Mouse (Mus musculus): ENCODE results near the gene Tor2a.

DNA sequence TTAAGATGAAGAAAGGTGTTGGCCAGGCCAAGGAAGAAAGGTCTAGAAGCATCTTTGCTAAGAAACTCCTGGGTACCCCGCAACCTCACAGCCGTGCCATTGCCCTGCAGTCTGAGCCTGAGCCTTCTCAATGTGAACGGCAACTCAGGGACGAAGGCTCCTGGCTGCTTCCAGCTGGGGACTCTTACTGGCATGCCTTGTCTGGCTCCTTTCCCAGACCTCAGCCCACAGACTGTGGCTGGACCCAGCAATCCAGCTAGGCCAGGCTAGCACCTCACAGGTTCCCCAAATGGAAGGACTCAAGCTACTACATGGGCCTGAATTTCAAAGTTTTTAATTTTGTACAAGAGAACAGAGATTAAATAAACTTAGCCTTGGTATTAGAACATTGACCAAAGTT is 4.8 kb downstream of the Tor2a start:
- TF ChIP-seq CTCF (IDR thresholded peaks at IDR 0.05; ENCODE audit: extremely low read depth, insufficient read depth, low read length), result no peak
- TF ChIP-seq POLR2A (IDR thresholded peaks at IDR 0.05; ENCODE audit: extremely low read depth, insufficient read depth, low read length), result no peak

All from cortical plate, adult 2 months (tissue).